In the genomic region with DNA sequence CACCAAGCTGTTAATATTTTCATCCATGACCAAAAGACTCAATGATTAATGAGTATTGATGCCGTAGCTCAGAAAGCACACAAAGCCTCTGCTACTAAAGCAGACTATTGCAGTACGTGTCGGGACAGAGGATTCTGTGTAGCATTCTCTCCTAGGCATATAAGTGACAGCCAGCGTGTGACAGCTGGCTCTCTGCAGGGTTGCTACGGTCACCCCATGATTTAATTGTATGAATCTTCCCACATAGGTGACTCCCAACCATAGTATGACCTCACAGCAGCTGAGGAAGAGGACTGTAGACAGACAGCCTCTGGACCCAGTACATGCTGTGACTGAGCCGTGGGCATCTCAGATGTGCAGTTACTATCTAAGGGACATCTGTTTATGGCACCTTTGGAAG, we compare ENCODE assay signal across 18 mouse cellular contexts.
DNase-seq lines count a peak whose midpoint lies in the region; ATAC-seq and TF ChIP-seq lines count a peak whose summit lies in the region.
"Had no signal": no experiment of that assay in that cellular context is flagged by ENCODE, and none has a peak within 500 bp of the region (broad histone marks: within the 10 kb centered on the region; RNA-seq: fewer than 3 reads in every experiment).

No protein-coding gene starts in this region.

- no peaks in the 10 kb centered on the region for H3K36me3 ChIP-seq in forebrain, embryonic 13.5 days (ENCODE audit: poor library complexity, severe bottlenecking)
- H3K36me3 ChIP-seq in forebrain, postnatal 0 days (ENCODE audit: insufficient read depth) = no peaks in the 10 kb centered on the region
- H3K36me3 ChIP-seq in midbrain, embryonic 10.5 days = no peaks in the 10 kb centered on the region
- no peaks in the 10 kb centered on the region for H3K36me3 ChIP-seq in neural tube, embryonic 13.5 days
- H3K36me3 ChIP-seq: intestine, embryonic 15.5 days; kidney, embryonic 15.5 days; stomach, embryonic 15.5 days had no signal

- no peak overlapping the region for H3K4me3 ChIP-seq in forebrain, embryonic 13.5 days
- H3K4me3 ChIP-seq in forebrain, postnatal 0 days (ENCODE audit: low read depth, low read length) = no peak overlapping the region
- no peak overlapping the region for H3K4me3 ChIP-seq in midbrain, embryonic 10.5 days
- H3K4me3 ChIP-seq in neural tube, embryonic 13.5 days = no peak overlapping the region
- H3K4me3 ChIP-seq: erythroblast, embryonic 14.5 days; heart, adult 2 months; intestine, embryonic 15.5 days; kidney, embryonic 15.5 days; myocyte; stomach, embryonic 15.5 days had no signal

- H3K4me2 ChIP-seq in forebrain, embryonic 13.5 days = no peak overlapping the region
- no peak overlapping the region for H3K4me2 ChIP-seq in forebrain, postnatal 0 days (ENCODE audit: low read depth)
- no peak overlapping the region; the same call in 1 of the 2 replicates for H3K4me2 ChIP-seq in neural tube, embryonic 13.5 days
- H3K4me2 ChIP-seq: intestine, embryonic 15.5 days; kidney, embryonic 15.5 days; lung, embryonic 14.5 days; stomach, embryonic 15.5 days had no signal

- peak; percentile 49 for ATAC-seq in forebrain, embryonic 13.5 days
- peak; percentile 48 for ATAC-seq in forebrain, postnatal 0 days
- peak; percentile 66 for ATAC-seq in neural tube, embryonic 13.5 days (ENCODE audit: low read depth)
- ATAC-seq: CD4-positive, CD25-positive, alpha-beta regulatory T cell, adult 4 months; intestine, embryonic 15.5 days had no signal

- TF ChIP-seq CTCF in forebrain, postnatal 0 days (IDR thresholded peaks at IDR 0.05; ENCODE audit: low read depth) = no peak

- DNase-seq in forebrain, postnatal 0 days = no peak
- no peak for DNase-seq in midbrain, embryonic 10.5 days (ENCODE audit: low spot score)
- no peak for DNase-seq in lung, postnatal 36 days
- no peak for DNase-seq in gastrocnemius, postnatal 4 days (ENCODE audit: low spot score in 2 of 2)
- DNase-seq in spleen, adult 12 weeks (ENCODE audit: low spot score) = no peak
- DNase-seq: adrenal gland, postnatal 25 days; cerebellum, adult 9-11 months; heart, adult 2 months; lung, embryonic 14.5 days; spleen, adult 18-20 months had no signal

- H3K9me3 ChIP-seq in forebrain, embryonic 13.5 days (replicated peaks) = no peaks in the 10 kb centered on the region
- no peaks in the 10 kb centered on the region for H3K9me3 ChIP-seq in forebrain, postnatal 0 days (ENCODE audit: low read length)
- H3K9me3 ChIP-seq in midbrain, embryonic 10.5 days (replicated peaks) = no peaks in the 10 kb centered on the region
- no peaks in the 10 kb centered on the region for H3K9me3 ChIP-seq in neural tube, embryonic 13.5 days
- H3K9me3 ChIP-seq: intestine, embryonic 15.5 days; kidney, embryonic 15.5 days; stomach, embryonic 15.5 days had no signal

- H3K9ac ChIP-seq in forebrain, embryonic 13.5 days = no peak overlapping the region
- no peak overlapping the region for H3K9ac ChIP-seq in forebrain, postnatal 0 days
- H3K9ac ChIP-seq in neural tube, embryonic 13.5 days = no peak overlapping the region
- H3K9ac ChIP-seq: intestine, embryonic 15.5 days; kidney, embryonic 15.5 days; lung, embryonic 14.5 days; stomach, embryonic 15.5 days had no signal

- no peaks in the 10 kb centered on the region for H3K27me3 ChIP-seq in forebrain, embryonic 13.5 days
- H3K27me3 ChIP-seq in forebrain, postnatal 0 days (ENCODE audit: insufficient read depth, low read length) = no peaks in the 10 kb centered on the region
- H3K27me3 ChIP-seq in midbrain, embryonic 10.5 days (ENCODE audit: low read depth, poor library complexity, severe bottlenecking) = no peaks in the 10 kb centered on the region
- H3K27me3 ChIP-seq in neural tube, embryonic 13.5 days = no peaks in the 10 kb centered on the region
- H3K27me3 ChIP-seq: intestine, embryonic 15.5 days; kidney, embryonic 15.5 days; stomach, embryonic 15.5 days had no signal

- peaks cover 30% of the 10 kb centered on the region for H3K4me1 ChIP-seq in forebrain, embryonic 13.5 days
- H3K4me1 ChIP-seq in forebrain, postnatal 0 days (ENCODE audit: insufficient read depth) = peaks cover 30% of the 10 kb centered on the region
- H3K4me1 ChIP-seq in midbrain, embryonic 10.5 days = peaks cover 33% of the 10 kb centered on the region
- peaks cover 40% of the 10 kb centered on the region for H3K4me1 ChIP-seq in neural tube, embryonic 13.5 days (replicated peaks)
- H3K4me1 ChIP-seq: intestine, embryonic 15.5 days; kidney, embryonic 15.5 days; stomach, embryonic 15.5 days had no signal

- 61% methylated on average over 6 of the region's 6 CpGs for WGBS in forebrain, embryonic 13.5 days
- WGBS in forebrain, postnatal 0 days = 44% methylated on average over 6 of the region's 6 CpGs
- WGBS in midbrain, embryonic 10.5 days = 85% methylated on average over 6 of the region's 6 CpGs
- WGBS in neural tube, embryonic 13.5 days = 28% methylated on average over 6 of the region's 6 CpGs

- peak overlapping the region; percentile 75 for H3K27ac ChIP-seq in forebrain, embryonic 13.5 days
- peak overlapping the region; percentile 77 for H3K27ac ChIP-seq in forebrain, postnatal 0 days (ENCODE audit: low read depth, low read length)
- H3K27ac ChIP-seq in midbrain, embryonic 10.5 days (replicated peaks) = peak overlapping the region; percentile 30; the same call in 1 of the 2 replicates
- H3K27ac ChIP-seq in neural tube, embryonic 13.5 days (replicated peaks) = peak overlapping the region; percentile 82
- H3K27ac ChIP-seq: heart, adult 2 months; intestine, embryonic 15.5 days; kidney, embryonic 15.5 days; stomach, embryonic 15.5 days had no signal

Comparison
In these comparisons a context has a peak if more than half of its experiments do, and no peak if none do; other contexts are left out.
1. H3K27ac ChIP-seq: peak in every context shown above with its lines; median percentile 82 in neural tube, embryonic 13.5 days; 77 in forebrain, postnatal 0 days; 75 in forebrain, embryonic 13.5 days; 30 in midbrain, embryonic 10.5 days.